Comparison of ENCODE assay signal across 28 mouse cellular contexts in the genomic region with DNA sequence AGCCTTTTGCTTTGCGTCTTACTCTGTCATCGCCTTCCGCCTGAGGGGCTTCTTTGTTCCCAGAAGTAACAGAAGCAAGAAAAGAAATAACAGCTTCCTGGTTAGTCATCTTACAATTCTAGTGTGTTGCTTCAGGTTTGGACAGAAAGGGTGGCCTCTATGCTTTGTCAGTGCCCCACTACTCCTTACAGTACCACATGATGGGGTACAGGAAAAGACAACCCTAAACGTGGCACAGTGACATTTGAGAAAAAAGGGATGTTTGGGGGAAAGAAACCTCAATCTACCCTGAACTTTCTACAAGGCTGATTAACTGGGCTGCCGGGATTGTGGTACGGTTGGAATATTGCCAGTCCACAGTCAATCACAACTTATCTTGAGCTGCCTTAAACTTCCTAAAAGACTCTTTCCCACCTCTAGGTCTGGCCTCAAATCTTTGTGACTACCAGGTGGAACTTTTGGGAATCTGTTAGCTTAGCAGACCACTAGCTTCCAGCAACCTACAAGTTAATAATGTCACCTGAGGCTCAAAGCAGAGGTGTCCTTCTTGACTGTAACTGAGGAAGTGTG. TPM values are rescaled to one million over a fixed set of nuclear protein-coding genes. Genes with fewer than 3 reads are reported as not detected.
"Had no signal": no experiment of that assay in that cellular context is flagged by ENCODE, and none has a peak within 500 bp of the region (broad histone marks: within the 10 kb centered on the region; RNA-seq: fewer than 3 reads in every experiment).

No protein-coding gene starts in this region.

- H3K9me3 ChIP-seq: heart, embryonic 10.5 days; heart, embryonic 12.5 days; heart, embryonic 15.5 days; intestine, embryonic 15.5 days; limb, embryonic 13.5 days; limb, embryonic 15.5 days; liver, embryonic 12.5 days had no signal

- H3K9ac ChIP-seq: heart, embryonic 12.5 days; heart, embryonic 15.5 days; hindbrain, embryonic 12.5 days; hindbrain, embryonic 14.5 days; intestine, embryonic 15.5 days; limb, embryonic 13.5 days; limb, embryonic 15.5 days; liver, embryonic 12.5 days; liver, embryonic 14.5 days had no signal

- H3K4me3 ChIP-seq: heart, embryonic 10.5 days; heart, embryonic 12.5 days; heart, embryonic 15.5 days; hindbrain, embryonic 10.5 days; hindbrain, embryonic 12.5 days; intestine, embryonic 15.5 days; layer of hippocampus, adult 2 months; limb, embryonic 13.5 days; limb, embryonic 15.5 days; liver, embryonic 12.5 days had no signal

- H3K27me3 ChIP-seq: heart, embryonic 12.5 days; heart, embryonic 15.5 days; hindbrain, embryonic 12.5 days; intestine, embryonic 15.5 days; limb, embryonic 13.5 days; limb, embryonic 15.5 days; liver, embryonic 12.5 days had no signal

- H3K27ac ChIP-seq: heart, embryonic 10.5 days; heart, embryonic 15.5 days; hindbrain, embryonic 10.5 days; hindbrain, embryonic 12.5 days; hindbrain, embryonic 14.5 days; intestine, embryonic 15.5 days; layer of hippocampus, adult 2 months; limb, embryonic 13.5 days; limb, embryonic 15.5 days; liver, embryonic 12.5 days; liver, embryonic 14.5 days had no signal

- ATAC-seq: hindbrain, embryonic 16.5 days; inflammation-experienced regulatory T-cells, adult 6 months; intestine, embryonic 15.5 days; intestine, postnatal 0 days; liver, embryonic 12.5 days had no signal

- H3K4me1 ChIP-seq: heart, embryonic 10.5 days; heart, embryonic 12.5 days; heart, embryonic 15.5 days; hindbrain, embryonic 10.5 days; hindbrain, embryonic 12.5 days; intestine, embryonic 15.5 days; limb, embryonic 13.5 days; limb, embryonic 15.5 days; liver, embryonic 12.5 days had no signal

- DNase-seq: gastrocnemius, postnatal 25 days; heart, adult 11 months; heart, postnatal 14 days; heart, postnatal 36 days; kidney, adult 18-20 months; kidney, adult 8-10 months; kidney, postnatal 10 days; kidney, postnatal 25 days; kidney, postnatal 4 days; layer of hippocampus, postnatal 36 days; left cerebral cortex, postnatal 4 days had no signal

- H3K36me3 ChIP-seq: heart, embryonic 10.5 days; heart, embryonic 12.5 days; heart, embryonic 15.5 days; hindbrain, embryonic 10.5 days; hindbrain, embryonic 12.5 days; intestine, embryonic 15.5 days; limb, embryonic 13.5 days; limb, embryonic 15.5 days; liver, embryonic 12.5 days had no signal

RNA-seq across cellular contexts. Expression of a gene that starts 52.3 kb away (rescaled TPM):
- total RNA-seq: layer of hippocampus, adult 2 months; layer of hippocampus, postnatal 36 days; left cerebral cortex, postnatal 10 days had no signal
- polyA plus RNA-seq: liver, embryonic 12.5 days; liver, embryonic 16.5 days had no signal
